Mouse (Mus musculus) midbrain, embryonic 12.5 days (tissue): ENCODE measurements around the gene Kcnd2. TPM values are rescaled to one million over a fixed set of nuclear protein-coding genes. Genes with fewer than 3 reads are reported as not detected.

ENCODE experiments used
- ATAC-seq: fragments of 200-750 bp; cut with Nextera tagmentation; 2 replicates; pipeline ENCODE4 v1.8.0; 2017; ENCODE audit warnings: low read depth, moderate TSS enrichment, moderate library complexity; ENCODE audit not compliant: low FRiP score
- H3K27ac ChIP-seq: fragments of 300-500 bp; sonication (generic); replicated peaks from 2 replicates; pipeline ENCODE4 v1.5.1; 2016; ENCODE audit warnings: mild to moderate bottlenecking
- H3K27me3 ChIP-seq: fragments of 300-500 bp; sonication (generic); 2 replicates; pipeline ENCODE4 v1.6.1; 2016; ENCODE audit warnings: mild to moderate bottlenecking
- H3K36me3 ChIP-seq: fragments of 300-500 bp; sonication (generic); 2 replicates; pipeline ENCODE4 v1.6.1; 2016
- H3K4me1 ChIP-seq: fragments of 300-500 bp; sonication (generic); 2 replicates; pipeline ENCODE4 v1.6.1; 2016
- H3K4me2 ChIP-seq: fragments of 300-500 bp; sonication (generic); replicated peaks from 2 replicates; pipeline ENCODE4 v1.6.1; 2016; ENCODE audit warnings: mild to moderate bottlenecking, moderate library complexity
- H3K4me3 ChIP-seq: fragments of 300-500 bp; sonication (generic); 2 replicates; pipeline ENCODE4 v1.5.1; 2016; ENCODE audit warnings: mild to moderate bottlenecking
- H3K9ac ChIP-seq: fragments of 300-500 bp; sonication (generic); replicated peaks from 2 replicates; pipeline ENCODE4 v1.6.1; 2016; ENCODE audit warnings: mild to moderate bottlenecking, moderate library complexity
- H3K9me3 ChIP-seq: fragments of 300-500 bp; sonication (generic); 2 replicates; pipeline ENCODE4 v1.6.1; 2016; ENCODE audit warnings: mild to moderate bottlenecking
- WGBS: fragments of 180-500 bp; shearing (Covaris S2); methylation state at CpG from one replicate; pipeline ENCODE4 v1.1.7; 2016; 5-methylcytosine and 5-hydroxymethylcytosine counted together
- polyA plus RNA-seq: library from polyadenylated mRNA; unstranded; fragments of >200 nt; fragmentation: Nextera tagmentation; extraction: Ambion mirVana; gene quantifications from 2 replicates; pipeline ENCODE4 v1.2.1, GENCODE M21; 2016

Kcnd2 gene
- polyA plus RNA-seq, 1 experiment from 2014 or later = 5.2 TPM

- H3K36me3 ChIP-seq = no peaks in the 10 kb centered on the region
- no peak overlapping the region for H3K4me3 ChIP-seq
- ATAC-seq = no peak
- H3K9ac ChIP-seq = no peak overlapping the region
- 78% methylated on average over 6 of the region's 6 CpGs for WGBS
- H3K9me3 ChIP-seq = no peaks in the 10 kb centered on the region
- H3K27ac ChIP-seq = no peak overlapping the region
- H3K4me1 ChIP-seq = no peaks in the 10 kb centered on the region
- H3K27me3 ChIP-seq = no peaks in the 10 kb centered on the region
- no peak overlapping the region for H3K4me2 ChIP-seq
These were observed 355.7 kb downstream of the Kcnd2 start for GRCm38 (mm10) chr6:21570964-21571363.

DNA sequence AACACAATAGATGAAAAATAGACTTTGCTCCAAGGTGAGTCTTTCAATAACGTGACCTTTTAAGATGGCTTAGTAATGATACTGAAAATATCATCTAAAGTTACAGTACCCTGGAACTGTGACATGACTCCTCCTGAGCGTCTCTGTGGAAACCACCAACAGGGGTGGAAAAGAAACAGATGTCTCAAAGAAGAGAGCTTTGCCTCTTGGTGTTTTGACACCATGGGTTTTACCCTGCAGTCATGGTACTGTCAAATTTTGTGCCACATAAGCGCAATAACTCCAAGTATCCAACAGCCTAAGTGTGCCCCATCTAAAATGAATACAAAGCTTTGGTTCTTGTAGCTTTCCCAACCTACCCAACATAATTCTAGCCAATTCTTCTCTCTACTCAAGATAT is 374.9 kb downstream of the Kcnd2 start:
- no peaks in the 10 kb centered on the region for H3K4me1 ChIP-seq
- no peaks in the 10 kb centered on the region for H3K9me3 ChIP-seq
- H3K27ac ChIP-seq = no peak overlapping the region
- ATAC-seq = no peak
- no peak overlapping the region for H3K9ac ChIP-seq
- no peak overlapping the region for H3K4me3 ChIP-seq
- no peaks in the 10 kb centered on the region for H3K36me3 ChIP-seq
- 82% methylated on average over 3 of the region's 3 CpGs for WGBS
- H3K4me2 ChIP-seq = no peak overlapping the region
- H3K27me3 ChIP-seq = no peaks in the 10 kb centered on the region

DNA sequence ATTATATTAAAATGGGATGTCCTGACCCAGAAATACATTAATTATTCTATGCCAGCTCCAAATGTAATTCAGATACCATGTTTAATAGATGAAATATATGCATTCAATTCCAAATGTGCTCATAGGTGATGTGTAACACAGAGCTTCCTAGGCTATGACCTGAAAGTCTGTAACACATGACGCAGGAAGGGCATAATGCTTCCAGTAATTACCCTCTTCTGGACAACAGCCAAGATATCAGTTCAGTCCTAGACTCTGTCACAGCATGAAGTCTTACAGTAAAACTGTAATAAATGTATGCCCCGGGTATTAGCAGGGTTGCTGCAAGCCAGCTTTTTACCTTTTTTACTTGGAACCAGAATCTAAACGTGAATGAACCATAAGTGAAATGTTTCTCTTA is 382.1 kb downstream of the Kcnd2 start:
- Histone ChIP-seq H3K27ac (no peak overlapping the region), H3K4me1 (no peaks in the 10 kb centered on the region), H3K4me2 (no peak overlapping the region), H3K9me3 (no peaks in the 10 kb centered on the region), H3K27me3 (no peaks in the 10 kb centered on the region), H3K36me3 (no peaks in the 10 kb centered on the region), H3K9ac (no peak overlapping the region), H3K4me3 (no peak overlapping the region)
- ATAC-seq = no peak
- 81% methylated on average over 3 of the region's 3 CpGs for WGBS

- H3K9me3 ChIP-seq = no peaks in the 10 kb centered on the region
- no peaks in the 10 kb centered on the region for H3K36me3 ChIP-seq
- H3K9ac ChIP-seq = no peak overlapping the region
- H3K27ac ChIP-seq = no peak overlapping the region
- H3K4me2 ChIP-seq = no peak overlapping the region
- H3K27me3 ChIP-seq = no peaks in the 10 kb centered on the region
- no peak for ATAC-seq
- 81% methylated on average over 7 of the region's 7 CpGs for WGBS
- no peaks in the 10 kb centered on the region for H3K4me1 ChIP-seq
- no peak overlapping the region for H3K4me3 ChIP-seq
These were observed 394.2 kb downstream of the Kcnd2 start for GRCm38 (mm10) chr6:21609381-21610059.

GRCm38 (mm10) chr6:21629989-21630388 is 414.7 kb downstream of the Kcnd2 start:
- H3K27ac ChIP-seq = no peak overlapping the region
- H3K4me2 ChIP-seq = no peak overlapping the region
- H3K36me3 ChIP-seq = no peaks in the 10 kb centered on the region
- ATAC-seq = no peak
- no peak overlapping the region for H3K4me3 ChIP-seq
- H3K9me3 ChIP-seq = no peaks in the 10 kb centered on the region
- H3K27me3 ChIP-seq = no peaks in the 10 kb centered on the region
- H3K9ac ChIP-seq = no peak overlapping the region
- no peaks in the 10 kb centered on the region for H3K4me1 ChIP-seq
- 85% methylated on average over 4 of the region's 4 CpGs for WGBS

- no peak overlapping the region for H3K4me2 ChIP-seq
- H3K4me3 ChIP-seq = no peak overlapping the region
- no peak overlapping the region for H3K9ac ChIP-seq
- no peaks in the 10 kb centered on the region for H3K9me3 ChIP-seq
- no peaks in the 10 kb centered on the region for H3K27me3 ChIP-seq
- no peak overlapping the region for H3K27ac ChIP-seq
- H3K36me3 ChIP-seq = no peaks in the 10 kb centered on the region
- ATAC-seq = no peak
- H3K4me1 ChIP-seq = no peaks in the 10 kb centered on the region
These were observed 440.4 kb downstream of the Kcnd2 start for GRCm38 (mm10) chr6:21655681-21656080.

- H3K27me3 ChIP-seq = no peaks in the 10 kb centered on the region
- WGBS = 82% methylated on average over 6 of the region's 6 CpGs
These were observed 448.8 kb downstream of the Kcnd2 start for GRCm38 (mm10) chr6:21664135-21664534.

DNA sequence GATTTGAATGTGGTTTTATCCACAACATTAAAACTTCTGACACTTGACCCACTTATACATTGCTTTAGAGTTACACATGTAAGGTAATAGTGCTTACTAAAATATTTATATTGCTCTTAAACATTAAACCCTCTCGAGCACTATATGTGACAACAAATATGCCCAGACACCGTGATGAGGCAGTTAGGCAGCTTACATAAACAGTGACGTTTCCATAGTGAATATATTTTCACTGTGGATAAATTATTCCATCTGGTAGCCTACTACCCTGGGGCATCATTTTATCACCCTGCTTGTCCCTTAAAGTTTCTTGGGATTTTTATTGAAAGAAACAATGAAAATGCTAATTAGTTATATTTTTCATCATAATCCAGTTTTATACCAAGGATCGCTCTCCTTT is 449.3 kb downstream of the Kcnd2 start:
- 0 out of 2 replicates have a peak, but pooled peaks have one; percentile 16 for ATAC-seq
- no peaks in the 10 kb centered on the region for H3K4me1 ChIP-seq
- no peaks in the 10 kb centered on the region for H3K36me3 ChIP-seq
- no peak overlapping the region for H3K9ac ChIP-seq
- H3K9me3 ChIP-seq = no peaks in the 10 kb centered on the region
- H3K4me3 ChIP-seq = no peak overlapping the region
- H3K4me2 ChIP-seq = no peak overlapping the region
- whole genome bisulfite sequencing = 60% methylated on average over 4 of the region's 4 CpGs
- H3K27me3 ChIP-seq = no peaks in the 10 kb centered on the region
- H3K27ac ChIP-seq = no peak overlapping the region

More at GRCm38 (mm10) chr6:21664135-21664534, 448.8 kb downstream of the Kcnd2 start:
- no peak overlapping the region for H3K27ac ChIP-seq
- no peak overlapping the region for H3K4me3 ChIP-seq
- H3K4me1 ChIP-seq = no peaks in the 10 kb centered on the region
- no peak overlapping the region for H3K9ac ChIP-seq
- H3K4me2 ChIP-seq = no peak overlapping the region
- H3K9me3 ChIP-seq = no peaks in the 10 kb centered on the region
- 0 out of 2 replicates have a peak, but pooled peaks have one; percentile 65 for ATAC-seq
- H3K36me3 ChIP-seq = no peaks in the 10 kb centered on the region

- Histone ChIP-seq H3K9ac (no peak overlapping the region), H3K36me3 (no peaks in the 10 kb centered on the region), H3K4me1 (0 out of 2 replicates have a peak, but pooled peaks cover 2% of the 10 kb centered on the region), H3K9me3 (no peaks in the 10 kb centered on the region), H3K4me2 (no peak overlapping the region), H3K4me3 (no peak overlapping the region), H3K27me3 (no peaks in the 10 kb centered on the region), H3K27ac (no peak overlapping the region)
- no peak for ATAC-seq
- 70% methylated on average over 6 of the region's 6 CpGs for WGBS
These were observed 468.9 kb downstream of the Kcnd2 start for GRCm38 (mm10) chr6:21684252-21684651.

DNA sequence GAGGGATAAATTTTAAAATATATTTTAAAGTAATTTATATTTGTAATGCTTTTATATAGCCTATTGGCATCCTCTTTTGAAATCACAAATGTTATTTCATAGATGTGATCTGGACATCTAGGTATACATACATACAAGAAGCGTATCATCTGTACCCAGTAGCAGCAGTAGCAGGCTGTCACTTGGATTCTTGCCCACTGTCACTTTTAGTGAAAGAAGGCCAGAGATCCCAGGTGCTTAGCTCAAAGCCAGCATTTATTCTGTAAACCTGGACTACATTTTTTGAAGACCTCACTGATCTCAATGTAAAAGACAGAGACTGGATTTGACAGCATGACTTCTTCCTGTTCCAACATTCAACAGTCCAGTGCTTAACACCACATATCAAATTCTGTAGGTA is 471.1 kb downstream of the Kcnd2 start:
- H3K27ac ChIP-seq = no peak overlapping the region
- H3K9me3 ChIP-seq = no peaks in the 10 kb centered on the region
- 96% methylated on average over 1 of the region's 1 CpGs for WGBS
- H3K4me1 ChIP-seq = 0 out of 2 replicates have a peak, but pooled peaks cover 2% of the 10 kb centered on the region
- no peak overlapping the region for H3K4me3 ChIP-seq
- no peak overlapping the region for H3K9ac ChIP-seq
- no peak overlapping the region for H3K4me2 ChIP-seq
- no peak for ATAC-seq
- no peaks in the 10 kb centered on the region for H3K36me3 ChIP-seq
- H3K27me3 ChIP-seq = no peaks in the 10 kb centered on the region

DNA sequence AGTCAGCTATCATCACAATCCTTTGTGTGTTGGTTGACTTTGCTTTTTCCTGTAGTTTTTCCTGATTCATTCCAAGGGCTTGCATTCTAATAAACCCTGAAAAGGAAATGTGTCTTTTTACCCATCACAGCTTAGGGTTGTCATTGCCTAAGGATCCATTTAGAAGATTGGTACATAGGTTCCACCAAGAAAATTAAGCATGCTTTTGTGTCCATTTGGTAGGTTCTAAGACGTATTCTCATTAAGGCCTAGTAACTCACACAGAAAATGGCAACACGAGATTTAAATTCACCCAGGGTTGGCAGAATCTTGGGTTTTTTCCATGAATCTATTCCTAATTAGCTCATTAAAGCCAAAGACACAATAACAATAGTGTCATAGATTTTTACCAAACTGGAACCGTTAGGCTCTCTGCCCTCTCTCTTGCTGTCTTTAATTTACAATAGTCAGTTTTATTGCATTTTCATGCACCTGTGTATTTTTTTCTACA is 477.6 kb downstream of the Kcnd2 start:
- no peak overlapping the region for H3K4me2 ChIP-seq
- no peak overlapping the region for H3K9ac ChIP-seq
- no peak for ATAC-seq
- no peaks in the 10 kb centered on the region for H3K9me3 ChIP-seq
- H3K36me3 ChIP-seq = no peaks in the 10 kb centered on the region
- no peak overlapping the region for H3K27ac ChIP-seq
- no peak overlapping the region for H3K4me3 ChIP-seq
- H3K4me1 ChIP-seq = no peaks in the 10 kb centered on the region
- H3K27me3 ChIP-seq = no peaks in the 10 kb centered on the region
- 85% methylated on average over 3 of the region's 3 CpGs for WGBS

GRCm38 (mm10) chr6:21697641-21698040 is 482.3 kb downstream of the Kcnd2 start:
- ATAC-seq = no peak
- Histone ChIP-seq H3K9ac (no peak overlapping the region), H3K9me3 (no peaks in the 10 kb centered on the region), H3K4me1 (no peaks in the 10 kb centered on the region), H3K27me3 (no peaks in the 10 kb centered on the region), H3K4me2 (no peak overlapping the region), H3K36me3 (no peaks in the 10 kb centered on the region), H3K4me3 (no peak overlapping the region), H3K27ac (no peak overlapping the region)
- WGBS = 62% methylated on average over 3 of the region's 3 CpGs

- ATAC-seq = no peak
- no peak overlapping the region for H3K27ac ChIP-seq
- no peak overlapping the region for H3K4me2 ChIP-seq
- no peak overlapping the region for H3K4me3 ChIP-seq
- H3K9me3 ChIP-seq = no peaks in the 10 kb centered on the region
- no peaks in the 10 kb centered on the region for H3K27me3 ChIP-seq
- 84% methylated on average over 6 of the region's 6 CpGs for WGBS
- H3K4me1 ChIP-seq = no peaks in the 10 kb centered on the region
- no peak overlapping the region for H3K9ac ChIP-seq
- no peaks in the 10 kb centered on the region for H3K36me3 ChIP-seq
These were observed 485.8 kb downstream of the Kcnd2 start for GRCm38 (mm10) chr6:21701131-21701530.
